Mouse (Mus musculus): ENCODE data around the gene Syt8. TPM values are rescaled to one million over a fixed set of nuclear protein-coding genes. Genes with fewer than 3 reads are reported as not detected.
"Not testable (repeated sequence)": the region's sequence is repeated elsewhere in the genome, so short reads cannot be mapped to it uniquely, and the experiment has no call there.

Syt8 gene
- polyA plus RNA-seq, 1 experiment from 2014 or later: 3.8 TPM

DNA sequence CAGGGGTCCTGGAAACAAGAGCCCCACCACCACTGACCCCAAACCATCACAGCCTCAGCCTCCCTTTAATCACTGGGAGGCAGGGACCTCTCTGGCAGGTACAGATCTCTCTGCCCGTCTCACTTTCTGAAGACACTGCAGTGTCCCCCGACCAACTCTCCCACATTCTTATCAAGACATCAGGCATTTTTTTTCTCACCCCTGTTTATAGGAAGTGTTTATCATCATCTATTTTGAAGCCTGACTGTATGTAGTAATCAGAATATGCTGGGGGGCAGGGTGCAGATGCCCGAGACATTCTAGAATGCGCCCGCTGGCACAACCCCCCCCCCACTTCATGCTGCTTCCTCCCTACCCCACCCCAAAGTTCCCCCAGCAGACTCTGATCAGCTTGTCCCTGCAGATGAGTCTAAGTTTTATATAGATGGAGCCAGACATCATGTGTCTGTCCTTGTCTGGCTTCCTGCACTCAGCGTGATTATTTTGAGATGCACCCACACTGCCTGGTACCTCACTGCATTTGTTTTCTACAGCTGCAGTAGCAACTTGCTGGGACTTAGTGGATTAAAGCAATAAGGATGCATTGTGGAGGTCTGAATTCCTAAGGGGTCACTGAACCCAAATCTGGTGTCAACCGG lies 34.4 kb upstream of the Syt8 start:
- H3K9ac ChIP-seq (ENCODE audit: low read length): no peak overlapping the region
- no peaks in the 10 kb centered on the region for H3K9me3 ChIP-seq (ENCODE audit: control insufficient read depth, low read length)
- no peak overlapping the region for H3K27ac ChIP-seq (ENCODE audit: low read depth)
- no peaks in the 10 kb centered on the region for H3K27me3 ChIP-seq (replicated peaks; ENCODE audit: control insufficient read depth, insufficient read depth, low read length)
- DNase-seq (ENCODE audit: low spot score) (no peak), ATAC-seq (replicated peaks; ENCODE audit: low FRiP score, low TSS enrichment, low read depth) (no peak)
- no peaks in the 10 kb centered on the region for H3K4me1 ChIP-seq (replicated peaks; ENCODE audit: control insufficient read depth, insufficient read depth, low read length)
- WGBS: 66% methylated on average over 7 of the region's 7 CpGs
- H3K4me3 ChIP-seq (ENCODE audit: low read depth, low read length): no peak overlapping the region
- H3K36me3 ChIP-seq (ENCODE audit: control insufficient read depth, insufficient read depth, low read length): no peaks in the 10 kb centered on the region
- no peak overlapping the region for H3K4me2 ChIP-seq (ENCODE audit: low read length)

DNA sequence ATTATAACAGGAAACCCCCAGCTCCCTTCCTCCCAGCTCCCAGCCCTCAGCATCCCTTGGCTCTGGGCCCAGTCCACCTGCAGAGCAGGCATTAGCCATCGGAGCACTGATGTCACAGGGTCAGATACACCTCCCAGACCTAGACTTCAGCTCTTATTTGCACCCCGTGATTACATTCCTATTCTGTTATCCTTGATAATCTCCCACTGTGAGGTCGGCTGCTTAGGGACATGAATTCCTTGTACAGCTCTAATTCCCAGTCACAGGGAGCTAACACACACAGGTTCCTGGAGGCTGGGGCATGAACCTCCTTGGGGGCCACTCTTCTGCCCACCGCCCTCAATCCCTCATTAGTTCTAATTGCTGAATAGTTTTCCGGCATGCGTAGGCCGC lies 33.9 kb upstream of the Syt8 start:
- 54% methylated on average over 7 of the region's 7 CpGs for WGBS
- H3K27me3 ChIP-seq (replicated peaks; ENCODE audit: control insufficient read depth, insufficient read depth, low read length): no peaks in the 10 kb centered on the region

DNA sequence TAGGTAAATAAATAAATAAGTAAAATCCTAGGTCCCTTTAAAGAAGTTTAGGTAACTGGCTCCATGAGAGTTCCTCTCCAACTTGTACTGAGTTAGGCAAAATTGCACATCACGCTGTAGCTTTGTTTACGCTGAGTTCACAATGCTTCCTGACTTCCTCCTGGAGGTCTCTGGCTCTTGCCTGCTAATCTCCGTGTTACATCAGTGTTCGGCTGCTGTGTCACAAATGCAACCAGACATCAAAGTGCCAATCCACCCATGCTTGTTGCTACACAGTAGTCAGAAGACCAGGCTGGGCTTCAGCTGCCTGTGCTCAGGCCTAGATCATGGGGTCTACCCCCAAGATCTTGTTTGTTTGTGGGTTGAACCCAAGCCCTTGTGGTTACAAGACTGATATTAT lies 31.1 kb upstream of the Syt8 start:
- Histone ChIP-seq H3K36me3 (ENCODE audit: control insufficient read depth, insufficient read depth, low read length) (no peaks in the 10 kb centered on the region), H3K9ac (ENCODE audit: low read length) (no peak overlapping the region), H3K9me3 (ENCODE audit: control insufficient read depth, low read length) (no peaks in the 10 kb centered on the region), H3K27me3 (replicated peaks; ENCODE audit: control insufficient read depth, insufficient read depth, low read length) (no peaks in the 10 kb centered on the region), H3K4me3 (ENCODE audit: low read depth, low read length) (no peak overlapping the region), H3K27ac (ENCODE audit: low read depth) (no peak overlapping the region), H3K4me1 (replicated peaks; ENCODE audit: control insufficient read depth, insufficient read depth, low read length) (no peaks in the 10 kb centered on the region), H3K4me2 (ENCODE audit: low read length) (no peak overlapping the region)
- DNase-seq (ENCODE audit: low spot score) (no peak), ATAC-seq (replicated peaks; ENCODE audit: low FRiP score, low TSS enrichment, low read depth) (no peak)
- 69% methylated on average over 4 of the region's 4 CpGs for WGBS

More for the DNA sequence above, 33.9 kb upstream of the Syt8 start:
- H3K36me3 ChIP-seq (ENCODE audit: control insufficient read depth, insufficient read depth, low read length): no peaks in the 10 kb centered on the region
- ATAC-seq (replicated peaks; ENCODE audit: low FRiP score, low TSS enrichment, low read depth) (no peak), DNase-seq (ENCODE audit: low spot score) (no peak)
- H3K9me3 ChIP-seq (ENCODE audit: control insufficient read depth, low read length): no peaks in the 10 kb centered on the region
- no peaks in the 10 kb centered on the region for H3K4me1 ChIP-seq (replicated peaks; ENCODE audit: control insufficient read depth, insufficient read depth, low read length)
- no peak overlapping the region for H3K27ac ChIP-seq (ENCODE audit: low read depth)
- no peak overlapping the region for H3K4me3 ChIP-seq (ENCODE audit: low read depth, low read length)
- H3K4me2 ChIP-seq (ENCODE audit: low read length): no peak overlapping the region
- no peak overlapping the region for H3K9ac ChIP-seq (ENCODE audit: low read length)

DNA sequence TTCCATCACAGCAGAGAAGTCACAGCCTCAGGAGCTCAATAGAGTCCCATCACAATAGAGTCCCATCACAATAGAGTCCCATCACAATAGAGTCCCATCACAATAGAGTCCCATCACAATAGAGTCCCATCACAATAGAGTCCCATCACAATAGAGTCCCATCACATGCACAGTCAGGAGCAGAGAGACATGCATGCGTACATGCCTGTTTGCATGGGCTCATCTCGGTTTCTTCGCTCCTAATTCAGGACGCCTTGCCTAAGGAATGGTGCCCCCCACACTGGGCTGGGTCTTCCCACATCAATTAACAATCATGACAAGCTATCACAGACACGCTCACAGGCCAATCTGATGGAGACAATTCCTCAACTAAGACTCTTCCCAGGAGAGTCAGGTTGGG lies 29.5 kb upstream of the Syt8 start:
- not testable (repeated sequence) for H3K9me3 ChIP-seq (ENCODE audit: control insufficient read depth, low read length); H3K27ac ChIP-seq (ENCODE audit: low read depth); H3K36me3 ChIP-seq (ENCODE audit: control insufficient read depth, insufficient read depth, low read length); H3K4me1 ChIP-seq (replicated peaks; ENCODE audit: control insufficient read depth, insufficient read depth, low read length); H3K4me3 ChIP-seq (ENCODE audit: low read depth, low read length); H3K27me3 ChIP-seq (replicated peaks; ENCODE audit: control insufficient read depth, insufficient read depth, low read length); ATAC-seq (replicated peaks; ENCODE audit: low FRiP score, low TSS enrichment, low read depth); H3K4me2 ChIP-seq (ENCODE audit: low read length); H3K9ac ChIP-seq (ENCODE audit: low read length); DNase-seq (ENCODE audit: low spot score)
- 90% methylated on average over 5 of the region's 5 CpGs for WGBS

GRCm38 (mm10) chr7:142407935-142408334 lies 26.7 kb upstream of the Syt8 start:
- Histone ChIP-seq H3K4me1 (replicated peaks; ENCODE audit: control insufficient read depth, insufficient read depth, low read length) (no peaks in the 10 kb centered on the region), H3K9ac (ENCODE audit: low read length) (no peak overlapping the region), H3K27ac (ENCODE audit: low read depth) (no peak overlapping the region), H3K27me3 (replicated peaks; ENCODE audit: control insufficient read depth, insufficient read depth, low read length) (no peaks in the 10 kb centered on the region), H3K36me3 (ENCODE audit: control insufficient read depth, insufficient read depth, low read length) (no peaks in the 10 kb centered on the region), H3K4me3 (ENCODE audit: low read depth, low read length) (no peak overlapping the region), H3K9me3 (ENCODE audit: control insufficient read depth, low read length) (no peaks in the 10 kb centered on the region), H3K4me2 (ENCODE audit: low read length) (no peak overlapping the region)
- no peak for ATAC-seq (replicated peaks; ENCODE audit: low FRiP score, low TSS enrichment, low read depth)
- WGBS: 59% methylated on average over 4 of the region's 4 CpGs
- no peak for DNase-seq (ENCODE audit: low spot score)

- H3K9me3 ChIP-seq (ENCODE audit: control insufficient read depth, low read length): no peaks in the 10 kb centered on the region
- ATAC-seq (replicated peaks; ENCODE audit: low FRiP score, low TSS enrichment, low read depth) (no peak), DNase-seq (ENCODE audit: low spot score) (no peak)
- H3K4me3 ChIP-seq (ENCODE audit: low read depth, low read length): no peak overlapping the region
- 91% methylated on average over 8 of the region's 8 CpGs for WGBS
- H3K9ac ChIP-seq (ENCODE audit: low read length): no peak overlapping the region
- H3K4me2 ChIP-seq (ENCODE audit: low read length): no peak overlapping the region
- H3K36me3 ChIP-seq (ENCODE audit: control insufficient read depth, insufficient read depth, low read length): no peaks in the 10 kb centered on the region
- no peaks in the 10 kb centered on the region for H3K4me1 ChIP-seq (replicated peaks; ENCODE audit: control insufficient read depth, insufficient read depth, low read length)
- H3K27me3 ChIP-seq (replicated peaks; ENCODE audit: control insufficient read depth, insufficient read depth, low read length): no peaks in the 10 kb centered on the region
- H3K27ac ChIP-seq (ENCODE audit: low read depth): no peak overlapping the region
Observed at GRCm38 (mm10) chr7:142408686-142409085, 26.0 kb upstream of the Syt8 start.

GRCm38 (mm10) chr7:142409603-142410002 lies 25.0 kb upstream of the Syt8 start:
- Histone ChIP-seq H3K9me3 (ENCODE audit: control insufficient read depth, low read length) (no peaks in the 10 kb centered on the region), H3K27me3 (replicated peaks; ENCODE audit: control insufficient read depth, insufficient read depth, low read length) (no peaks in the 10 kb centered on the region), H3K4me2 (ENCODE audit: low read length) (no peak overlapping the region), H3K9ac (ENCODE audit: low read length) (no peak overlapping the region), H3K36me3 (ENCODE audit: control insufficient read depth, insufficient read depth, low read length) (no peaks in the 10 kb centered on the region), H3K27ac (ENCODE audit: low read depth) (no peak overlapping the region), H3K4me3 (ENCODE audit: low read depth, low read length) (no peak overlapping the region), H3K4me1 (replicated peaks; ENCODE audit: control insufficient read depth, insufficient read depth, low read length) (no peaks in the 10 kb centered on the region)
- ATAC-seq (replicated peaks; ENCODE audit: low FRiP score, low TSS enrichment, low read depth): no peak
- 77% methylated on average over 3 of the region's 3 CpGs for WGBS
- no peak for DNase-seq (ENCODE audit: low spot score)

GRCm38 (mm10) chr7:142413285-142413684 lies 21.4 kb upstream of the Syt8 start:
- no peaks in the 10 kb centered on the region for H3K4me1 ChIP-seq (replicated peaks; ENCODE audit: control insufficient read depth, insufficient read depth, low read length)
- H3K27ac ChIP-seq (ENCODE audit: low read depth): no peak overlapping the region
- WGBS: 84% methylated on average over 6 of the region's 6 CpGs
- H3K9me3 ChIP-seq (ENCODE audit: control insufficient read depth, low read length): no peaks in the 10 kb centered on the region
- DNase-seq (ENCODE audit: low spot score) (no peak), ATAC-seq (replicated peaks; ENCODE audit: low FRiP score, low TSS enrichment, low read depth) (no peak)
- no peaks in the 10 kb centered on the region for H3K36me3 ChIP-seq (ENCODE audit: control insufficient read depth, insufficient read depth, low read length)
- no peak overlapping the region for H3K4me2 ChIP-seq (ENCODE audit: low read length)
- H3K4me3 ChIP-seq (ENCODE audit: low read depth, low read length): no peak overlapping the region
- no peaks in the 10 kb centered on the region for H3K27me3 ChIP-seq (replicated peaks; ENCODE audit: control insufficient read depth, insufficient read depth, low read length)
- no peak overlapping the region for H3K9ac ChIP-seq (ENCODE audit: low read length)

GRCm38 (mm10) chr7:142415314-142415713 lies 19.3 kb upstream of the Syt8 start:
- Histone ChIP-seq H3K9ac (ENCODE audit: low read length) (no peak overlapping the region), H3K27ac (ENCODE audit: low read depth) (no peak overlapping the region), H3K4me3 (ENCODE audit: low read depth, low read length) (no peak overlapping the region), H3K9me3 (ENCODE audit: control insufficient read depth, low read length) (no peaks in the 10 kb centered on the region), H3K27me3 (replicated peaks; ENCODE audit: control insufficient read depth, insufficient read depth, low read length) (no peaks in the 10 kb centered on the region), H3K4me2 (ENCODE audit: low read length) (no peak overlapping the region), H3K4me1 (replicated peaks; ENCODE audit: control insufficient read depth, insufficient read depth, low read length) (no peaks in the 10 kb centered on the region), H3K36me3 (ENCODE audit: control insufficient read depth, insufficient read depth, low read length) (no peaks in the 10 kb centered on the region)
- no peak for DNase-seq (ENCODE audit: low spot score)
- ATAC-seq (replicated peaks; ENCODE audit: low FRiP score, low TSS enrichment, low read depth): no peak
- WGBS: 58% methylated on average over 4 of the region's 4 CpGs
